16 mouse cellular contexts compared by ENCODE assay signal in genomic region chr1:74433220-74433619, GRCm38 (mm10). TPM values are rescaled to one million over a fixed set of nuclear protein-coding genes. Genes with fewer than 3 reads are reported as not detected.
DNase-seq lines count a peak whose midpoint lies in the region; ATAC-seq and TF ChIP-seq lines count a peak whose summit lies in the region.
"Had no signal": no experiment of that assay in that cellular context is flagged by ENCODE, and none has a peak within 500 bp of the region (broad histone marks: within the 10 kb centered on the region; RNA-seq: fewer than 3 reads in every experiment).

No protein-coding gene starts in this region.

- peaks cover 50% of the 10 kb centered on the region for H3K36me3 ChIP-seq in kidney, embryonic 15.5 days
- H3K36me3 ChIP-seq in kidney, adult 2 months (ENCODE audit: control insufficient read depth, insufficient read depth, low read length) = peaks cover 2% of the 10 kb centered on the region; the same call in 1 of the 2 replicates
- no peaks in the 10 kb centered on the region for H3K36me3 ChIP-seq in stomach, embryonic 16.5 days (ENCODE audit: control insufficient read depth, insufficient read depth, low read length)

- no peak for ATAC-seq in kidney, embryonic 15.5 days (replicated peaks; ENCODE audit: low FRiP score)
- peak; percentile 48; the same call in 1 of the 2 replicates for ATAC-seq in stomach, embryonic 16.5 days (ENCODE audit: insufficient read depth, low FRiP score)

- H3K4me3 ChIP-seq in kidney, embryonic 15.5 days (replicated peaks) = no peak overlapping the region
- H3K4me3 ChIP-seq in kidney, adult 2 months (ENCODE audit: insufficient read depth, low read depth, low read length) = no peak overlapping the region
- H3K4me3 ChIP-seq in stomach, embryonic 16.5 days (replicated peaks; ENCODE audit: low read length) = no peak overlapping the region
- no peak overlapping the region for H3K4me3 ChIP-seq in gastrocnemius, adult 2 months
- H3K4me3 ChIP-seq: midbrain, embryonic 12.5 days; myocyte had no signal

- H3K4me1 ChIP-seq in kidney, embryonic 15.5 days = peaks cover 5% of the 10 kb centered on the region; the same call in 1 of the 2 replicates
- H3K4me1 ChIP-seq in kidney, adult 2 months (ENCODE audit: control insufficient read depth, insufficient read depth, low read length) = peaks cover 4% of the 10 kb centered on the region; the same call in 1 of the 2 replicates
- 0 out of 2 replicates have a peak, but pooled peaks cover 6% of the 10 kb centered on the region for H3K4me1 ChIP-seq in stomach, embryonic 16.5 days (ENCODE audit: control insufficient read depth, insufficient read depth, low read length)
- H3K4me1 ChIP-seq: midbrain, embryonic 12.5 days had no signal

- no peak for TF ChIP-seq CTCF in kidney, adult 2 months (conservative IDR thresholded peaks at IDR 0.05; ENCODE audit: insufficient read depth, insufficient read length, low read depth, low read length)
- no peak for TF ChIP-seq CTCF in gastrocnemius, adult 2 months (IDR thresholded peaks at IDR 0.05)

- intact Hi-C loops in gastrocnemius, adult 2 months (cut with DNase I) = no loop called here

- H3K27me3 ChIP-seq in kidney, embryonic 15.5 days = no peaks in the 10 kb centered on the region
- H3K27me3 ChIP-seq in kidney, adult 2 months (replicated peaks; ENCODE audit: control insufficient read depth, insufficient read depth, low read length) = no peaks in the 10 kb centered on the region
- H3K27me3 ChIP-seq in stomach, embryonic 16.5 days (ENCODE audit: control insufficient read depth, insufficient read depth, low read length) = no peaks in the 10 kb centered on the region
- H3K27me3 ChIP-seq: midbrain, embryonic 12.5 days had no signal

- 83% methylated on average over 6 of the region's 6 CpGs for WGBS in kidney, embryonic 15.5 days
- whole genome bisulfite sequencing in kidney, adult 2 months = 69% methylated on average over 6 of the region's 6 CpGs
- 75% methylated on average over 6 of the region's 6 CpGs for WGBS in stomach, embryonic 16.5 days

- no peak overlapping the region for H3K9ac ChIP-seq in kidney, embryonic 15.5 days
- H3K9ac ChIP-seq in stomach, embryonic 16.5 days (ENCODE audit: low read length) = no peak overlapping the region
- H3K9ac ChIP-seq: midbrain, embryonic 12.5 days had no signal

- no peak overlapping the region for H3K27ac ChIP-seq in kidney, embryonic 15.5 days
- no peak overlapping the region for H3K27ac ChIP-seq in kidney, adult 2 months (ENCODE audit: insufficient read depth, low read depth, low read length)
- no peak overlapping the region; the same call in 1 of the 2 replicates for H3K27ac ChIP-seq in stomach, embryonic 16.5 days (ENCODE audit: low read length)
- H3K27ac ChIP-seq in gastrocnemius, adult 2 months = no peak overlapping the region
- H3K27ac ChIP-seq: midbrain, embryonic 12.5 days had no signal

- H3K4me2 ChIP-seq in kidney, embryonic 15.5 days = no peak overlapping the region
- no peak overlapping the region for H3K4me2 ChIP-seq in stomach, embryonic 16.5 days (ENCODE audit: low read depth, low read length)
- H3K4me2 ChIP-seq: midbrain, embryonic 12.5 days had no signal

- TF ChIP-seq POLR2A in kidney, adult 2 months (IDR thresholded peaks at IDR 0.05; ENCODE audit: low read depth, low read length) = no peak

- no peaks in the 10 kb centered on the region for H3K9me3 ChIP-seq in kidney, embryonic 15.5 days (replicated peaks)
- H3K9me3 ChIP-seq in stomach, embryonic 16.5 days (replicated peaks; ENCODE audit: control insufficient read depth, low read length) = no peaks in the 10 kb centered on the region
- H3K9me3 ChIP-seq: midbrain, embryonic 12.5 days had no signal

- DNase-seq in kidney, adult 11 months = peak; percentile 38
- peak; percentile 71 for DNase-seq in kidney, adult 2 months
- peak; percentile 46 to 58 for DNase-seq in kidney, postnatal 36 days
- no peak for DNase-seq in thymus, adult 18-20 months
- no peak for DNase-seq in gastrocnemius, adult 2 months
- DNase-seq: cerebellum, postnatal 25 days; heart, postnatal 14 days; layer of hippocampus, adult 9-11 months; lung, postnatal 36 days; right cerebral cortex, adult 18-20 months had no signal

RNA-seq across cellular contexts. Expression of gene Vil1, which starts 24.0 kb away (rescaled TPM):
- polyA plus RNA-seq in kidney, embryonic 15.5 days (2015; fragmentation: Nextera tagmentation; extraction: Ambion mirVana) = 11.5 and 12.3 TPM in 2 replicates
- 69.8 and 75.0 TPM in 2 replicates for polyA plus RNA-seq in kidney, adult 2 months (2012; rRNA removed)
- 29.1 and 29.8 TPM in 2 replicates for polyA plus RNA-seq in stomach, embryonic 16.5 days (2015; fragmentation: Nextera tagmentation; extraction: Ambion mirVana)
- not detected for total RNA-seq in gastrocnemius, adult 2 months (2021)
- total RNA-seq: granulocyte monocyte progenitor cell, adult 5-6 weeks; neutrophil, adult 5-6 weeks had no signal

RNA-seq across cellular contexts. Expression of gene Ctdsp1, which starts 41.9 kb away (rescaled TPM):
- polyA plus RNA-seq in kidney, embryonic 15.5 days (2015; fragmentation: Nextera tagmentation; extraction: Ambion mirVana) = 81.1 and 82.0 TPM in 2 replicates
- polyA plus RNA-seq in kidney, adult 2 months (2012; rRNA removed) = 185 and 187 TPM in 2 replicates
- polyA plus RNA-seq in stomach, embryonic 16.5 days (2015; fragmentation: Nextera tagmentation; extraction: Ambion mirVana) = 77.9 and 88.9 TPM in 2 replicates
- 100 to 1,000 TPM in 1 of 2 experiments, 10 to 100 TPM in 1; 92.2 to 111 TPM for total RNA-seq in gastrocnemius, adult 2 months (2021)

RNA-seq across cellular contexts. Expression of gene Slc11a1, which starts 58.2 kb away (rescaled TPM):
- polyA plus RNA-seq in kidney, embryonic 15.5 days (2015; fragmentation: Nextera tagmentation; extraction: Ambion mirVana) = 3.8 and 5.9 TPM in 2 replicates
- 13.4 and 15.3 TPM in 2 replicates for polyA plus RNA-seq in kidney, adult 2 months (2012; rRNA removed)
- polyA plus RNA-seq in stomach, embryonic 16.5 days (2015; fragmentation: Nextera tagmentation; extraction: Ambion mirVana) = 7.7 and 8.7 TPM in 2 replicates
- 1 to 10 TPM; 3.8 to 5.6 TPM for total RNA-seq in gastrocnemius, adult 2 months (2021)

Comparison
In these comparisons a context has a peak if more than half of its experiments do, and no peak if none do; other contexts are left out.
1. DNase-seq: peak in kidney, adult 11 months (single experiment), kidney, adult 2 months (single experiment) and kidney, postnatal 36 days (2 of 2); none in thymus, adult 18-20 months (0 of 2) and gastrocnemius, adult 2 months (single experiment).